Mouse (Mus musculus) MEL (cell line): ENCODE results near the gene Ppp1r12a. TPM values are rescaled to one million over a fixed set of nuclear protein-coding genes. Genes with fewer than 3 reads are reported as not detected.

Experiments used
- DNase-seq: peaks from one replicate; pipeline ENCODE4 v3.0.0; 2011; ENCODE audit warnings: low read depth, low spot score
- H3K27ac ChIP-seq: 2 replicates; pipeline ENCODE4 v1.5.1; 2012; ENCODE audit warnings: low read depth, mild to moderate bottlenecking, control low read depth, low read length, moderate library complexity; ENCODE audit not compliant: control insufficient read depth
- H3K27me3 ChIP-seq, 2 experiments: fragments of 150-350 bp in 1 of 2; sonication (generic) in 1 of 2; 2 replicates each; pipeline ENCODE4 v1.6.1; 2012; ENCODE audit warnings: low read length in 2 of 2, mild to moderate bottlenecking in 2 of 2, improper control_type of control experiment in 1 of 2, moderate library complexity in 1 of 2; ENCODE audit not compliant: insufficient read depth in 2 of 2, control insufficient read depth in 1 of 2
- H3K36me3 ChIP-seq, 2 experiments: 2 replicates each; pipeline ENCODE4 v1.6.1; 2012 to 2014; ENCODE audit warnings: low read length in 2 of 2, improper control_type of control experiment in 1 of 2, inconsistent platforms in 1 of 2, mild to moderate bottlenecking in 1 of 2; ENCODE audit not compliant: insufficient read depth in 2 of 2, control insufficient read depth in 1 of 2
- H3K4me1 ChIP-seq, 2 experiments: fragments of 150-350 bp in 1 of 2; sonication (generic) in 1 of 2; 2 replicates each; pipeline ENCODE4 v1.6.1; 2012; ENCODE audit warnings: low read length in 2 of 2, improper control_type of control experiment in 1 of 2, mild to moderate bottlenecking in 1 of 2; ENCODE audit not compliant: insufficient read depth in 2 of 2, control insufficient read depth in 1 of 2
- H3K4me3 ChIP-seq, 2 experiments: fragments of 150-350 bp in 1 of 2; sonication (generic) in 1 of 2; 2 replicates each; pipeline ENCODE4 v1.5.1; 2012; ENCODE audit warnings: low read depth in 2 of 2, low read length in 2 of 2, mild to moderate bottlenecking in 2 of 2, moderate library complexity in 2 of 2, control low read depth in 1 of 2, improper control_type of control experiment in 1 of 2; ENCODE audit not compliant: control insufficient read depth in 1 of 2, insufficient read depth in 1 of 2
- H3K79me2 ChIP-seq: 2 replicates; pipeline ENCODE4 v1.6.1; 2012; ENCODE audit warnings: mild to moderate bottlenecking, low read length, moderate library complexity; ENCODE audit not compliant: control insufficient read depth, poor library complexity, insufficient read depth
- H3K9ac ChIP-seq: 2 replicates; pipeline ENCODE4 v1.6.1; 2012; ENCODE audit warnings: low read depth, mild to moderate bottlenecking, control low read depth, low read length, moderate library complexity; ENCODE audit not compliant: control insufficient read depth, poor library complexity, severe bottlenecking
- H3K9me3 ChIP-seq: fragments of 150-350 bp; sonication (generic); replicated peaks from 2 replicates; pipeline ENCODE4 v1.6.1; 2012; ENCODE audit warnings: mild to moderate bottlenecking, low read length, improper control_type of control experiment, moderate library complexity; ENCODE audit not compliant: insufficient read depth
- BHLHE40 ChIP-seq: IDR thresholded peaks from 2 replicates; pipeline ENCODE4 v1.6.1; 2012; ENCODE audit warnings: low read depth, mild to moderate bottlenecking, inconsistent platforms, low read length, improper control_type of control experiment, borderline replicate concordance
- CHD1 ChIP-seq: IDR thresholded peaks from 2 replicates; pipeline ENCODE4 v1.6.1; 2012; ENCODE audit warnings: low read depth, mild to moderate bottlenecking, inconsistent platforms, low read length, improper control_type of control experiment
- CHD2 ChIP-seq: IDR thresholded peaks from 2 replicates; pipeline ENCODE4 v1.6.1; 2011; ENCODE audit warnings: low read length, improper control_type of control experiment
- CTCF ChIP-seq, 3 experiments: IDR thresholded peaks in 2 of 3; conservative IDR thresholded peaks in 1 of 3; 2 replicates each; pipeline ENCODE4 v1.5.1; 2011 to 2012; ENCODE audit warnings: low read length in 3 of 3, low read depth in 2 of 3, mild to moderate bottlenecking in 2 of 3, improper control_type of control experiment in 1 of 3, inconsistent platforms in 1 of 3, mixed read lengths in 1 of 3, moderate library complexity in 1 of 3; ENCODE audit not compliant: control insufficient read depth in 1 of 3, insufficient read depth in 1 of 3, poor library complexity in 1 of 3, severe bottlenecking in 1 of 3
- ELF1 ChIP-seq: IDR thresholded peaks from 2 replicates; pipeline ENCODE4 v1.6.1; 2014; ENCODE audit warnings: low read depth, mild to moderate bottlenecking, inconsistent platforms, low read length, improper control_type of control experiment, moderate library complexity
- EP300 ChIP-seq, 2 experiments: IDR thresholded peaks; 2 replicates each; pipeline ENCODE4 v1.6.1; 2011; ENCODE audit warnings: improper control_type of control experiment in 2 of 2, low read length in 2 of 2, low read depth in 1 of 2, mild to moderate bottlenecking in 1 of 2
- GABPA ChIP-seq: IDR thresholded peaks from 2 replicates; pipeline ENCODE4 v1.6.1; 2012; ENCODE audit warnings: low read depth, mild to moderate bottlenecking, inconsistent platforms, low read length, improper control_type of control experiment, moderate library complexity
- HCFC1 ChIP-seq: IDR thresholded peaks from 2 replicates; pipeline ENCODE4 v1.6.1; 2012; ENCODE audit warnings: low read depth, mild to moderate bottlenecking, inconsistent platforms, low read length, improper control_type of control experiment, moderate library complexity
- JUND ChIP-seq: IDR thresholded peaks from 2 replicates; pipeline ENCODE4 v1.6.1; 2011; ENCODE audit warnings: low read depth, mild to moderate bottlenecking, improper control_type of control experiment, low read length
- KAT2A ChIP-seq: conservative IDR thresholded peaks from 2 replicates; pipeline ENCODE4 v1.6.1; 2012; ENCODE audit warnings: low read depth, low read length, improper control_type of control experiment, inconsistent platforms
- MAFK ChIP-seq: IDR thresholded peaks from 2 replicates; pipeline ENCODE4 v1.6.1; 2011; ENCODE audit warnings: low read depth, mild to moderate bottlenecking, low read length, improper control_type of control experiment, borderline replicate concordance
- MAX ChIP-seq: IDR thresholded peaks from 2 replicates; pipeline ENCODE4 v1.6.1; 2011; ENCODE audit warnings: low read length, improper control_type of control experiment
- MAZ ChIP-seq: IDR thresholded peaks from 2 replicates; pipeline ENCODE4 v1.6.1; 2012; ENCODE audit warnings: low read depth, mild to moderate bottlenecking, inconsistent platforms, low read length, improper control_type of control experiment
- MXI1 ChIP-seq: IDR thresholded peaks from 2 replicates; pipeline ENCODE4 v1.6.1; 2011; ENCODE audit warnings: mild to moderate bottlenecking, low read depth, low read length, improper control_type of control experiment
- MYC ChIP-seq: IDR thresholded peaks from 2 replicates; pipeline ENCODE4 v1.6.1; 2011; ENCODE audit warnings: low read depth, mild to moderate bottlenecking, low read length, improper control_type of control experiment, moderate library complexity
- NELFE ChIP-seq: IDR thresholded peaks from 2 replicates; pipeline ENCODE4 v1.6.1; 2011; ENCODE audit warnings: low read depth, low read length, improper control_type of control experiment
- NRF1 ChIP-seq: IDR thresholded peaks from 2 replicates; pipeline ENCODE4 v1.6.1; 2014; ENCODE audit warnings: low read depth, mild to moderate bottlenecking, inconsistent platforms, low read length, improper control_type of control experiment, moderate library complexity; ENCODE audit not compliant: poor library complexity, insufficient read depth, severe bottlenecking
- POLR2A ChIP-seq, 2 experiments: IDR thresholded peaks; 2 replicates each; pipeline ENCODE4 v1.6.1; 2011 to 2012; ENCODE audit warnings: low read length in 2 of 2, mild to moderate bottlenecking in 2 of 2, control low read depth in 1 of 2, improper control_type of control experiment in 1 of 2, low read depth in 1 of 2, moderate library complexity in 1 of 2; ENCODE audit not compliant: control insufficient read depth in 1 of 2, insufficient read depth in 1 of 2, poor library complexity in 1 of 2
- POLR2AphosphoS2 ChIP-seq: IDR thresholded peaks from 2 replicates; pipeline ENCODE4 v1.6.1; 2011; ENCODE audit warnings: low read length, improper control_type of control experiment
- POLR2AphosphoS5 ChIP-seq: IDR thresholded peaks from 2 replicates; pipeline ENCODE4 v1.6.1; 2012; ENCODE audit warnings: low read depth, borderline replicate concordance, mild to moderate bottlenecking, inconsistent platforms, low read length, moderate library complexity, mixed read lengths
- RAD21 ChIP-seq: IDR thresholded peaks from 2 replicates; pipeline ENCODE4 v1.6.1; 2011; ENCODE audit warnings: mild to moderate bottlenecking, low read depth, low read length, improper control_type of control experiment
- SIN3A ChIP-seq: IDR thresholded peaks from 2 replicates; pipeline ENCODE4 v1.6.1; 2012; ENCODE audit warnings: low read length, improper control_type of control experiment, inconsistent platforms
- SMC3 ChIP-seq: IDR thresholded peaks from 2 replicates; pipeline ENCODE4 v1.6.1; 2011; ENCODE audit warnings: low read depth, low read length, improper control_type of control experiment
- TBP ChIP-seq: IDR thresholded peaks from 2 replicates; pipeline ENCODE4 v1.8.0; 2011; ENCODE audit warnings: low read depth, low read length, improper control_type of control experiment
- USF1 ChIP-seq: IDR thresholded peaks from 2 replicates; pipeline ENCODE4 v1.6.1; 2014; ENCODE audit warnings: low read depth, mild to moderate bottlenecking, inconsistent platforms, low read length, improper control_type of control experiment, moderate library complexity
- ZKSCAN1 ChIP-seq: IDR thresholded peaks from 2 replicates; pipeline ENCODE4 v1.6.1; 2012; ENCODE audit warnings: low read depth, mild to moderate bottlenecking, inconsistent platforms, low read length, improper control_type of control experiment, moderate library complexity
- ZMIZ1 ChIP-seq: IDR thresholded peaks from 2 replicates; pipeline ENCODE4 v1.6.1; 2012; ENCODE audit warnings: low read depth, mild to moderate bottlenecking, inconsistent platforms, low read length, improper control_type of control experiment, moderate library complexity
- ZNF384 ChIP-seq: IDR thresholded peaks from 2 replicates; pipeline ENCODE4 v1.6.1; 2012; ENCODE audit warnings: low read depth, mild to moderate bottlenecking, inconsistent platforms, low read length, improper control_type of control experiment
- polyA plus RNA-seq, 2 experiments: library from polyadenylated mRNA; stranded (reverse) in 1 of 2; unstranded in 1 of 2; fragments of >175 nt in 1 of 2; fragments of >200 nt in 1 of 2; gene quantifications; 2 replicates each; pipeline versions ENCODE4 v1.2.1 to v1.2.4; 2012; ENCODE audit warnings: low replicate concordance in 2 of 2, low read depth in 1 of 2; ENCODE audit not compliant: insufficient read length in 2 of 2, insufficient read depth in 1 of 2, missing spikeins in 1 of 2
- total RNA-seq: library from RNA; depleted of rRNA; stranded (reverse); fragments of 300-350 nt; gene quantifications from 2 replicates; pipeline ENCODE4 v1.2.3, GENCODE M21; 2012

Ppp1r12a gene
- total and polyA plus RNA-seq, 3 experiments, result 46.5 to 86.6 (median 59.1) TPM

GRCm38 (mm10) chr10:108291688-108292471, 129.9 kb downstream of the Ppp1r12a start:
- H3K4me3 ChIP-seq, result no peak overlapping the region
- no peaks in the 10 kb centered on the region for H3K79me2 ChIP-seq
- no peaks in the 10 kb centered on the region for H3K27me3 ChIP-seq
- no peak overlapping the region for H3K27ac ChIP-seq
- no peaks in the 10 kb centered on the region for H3K4me1 ChIP-seq
- no peak for DNase-seq
- no peak for TF ChIP-seq CHD1
- no peak for TF ChIP-seq MYC
- no peak for TF ChIP-seq SMC3
- no peak for TF ChIP-seq CTCF (IDR thresholded peaks at IDR 0.05 in 2 of 3, conservative IDR thresholded peaks at IDR 0.05 in 1 of 3; ENCODE audit: control insufficient read depth in 1 of 3, insufficient read depth in 1 of 3, low read depth in 2 of 3, low read length in 3 of 3, poor library complexity in 1 of 3, severe bottlenecking in 1 of 3)
- TF ChIP-seq BHLHE40, result no peak
- no peak for TF ChIP-seq MAFK
- no peak for TF ChIP-seq ZMIZ1
- TF ChIP-seq MAX, result no peak
- no peak for TF ChIP-seq NRF1
- TF ChIP-seq RAD21, result no peak
- no peak for TF ChIP-seq EP300 (IDR thresholded peaks at IDR 0.05; ENCODE audit: low read depth in 1 of 2, low read length in 2 of 2)
- TF ChIP-seq NELFE, result no peak
- TF ChIP-seq HCFC1, result no peak
- no peak for TF ChIP-seq POLR2AphosphoS2
- TF ChIP-seq ELF1, result no peak
- TF ChIP-seq TBP, result no peak
- TF ChIP-seq POLR2A (IDR thresholded peaks at IDR 0.05; ENCODE audit: control insufficient read depth in 1 of 2, insufficient read depth in 1 of 2, low read depth in 1 of 2, low read length in 2 of 2, poor library complexity in 1 of 2), result no peak
- no peak for TF ChIP-seq KAT2A
- TF ChIP-seq CHD2, result no peak
- no peak for TF ChIP-seq ZKSCAN1
- no peaks in the 10 kb centered on the region for H3K36me3 ChIP-seq
- no peaks in the 10 kb centered on the region for H3K9me3 ChIP-seq
- no peak overlapping the region for H3K9ac ChIP-seq

- Histone ChIP-seq H3K79me2 (no peaks in the 10 kb centered on the region), H3K27me3 (no peaks in the 10 kb centered on the region), H3K27ac (no peak overlapping the region), H3K36me3 (no peaks in the 10 kb centered on the region), H3K9me3 (no peaks in the 10 kb centered on the region), H3K4me1 (no peaks in the 10 kb centered on the region), H3K9ac (no peak overlapping the region), H3K4me3 (no peak overlapping the region)
- DNase-seq, result no peak
- TF ChIP-seq NELFE, result no peak
- no peak for TF ChIP-seq MYC
- no peak for TF ChIP-seq GABPA
- no peak for TF ChIP-seq SMC3
- no peak for TF ChIP-seq JUND
- no peak for TF ChIP-seq MXI1
- no peak for TF ChIP-seq ZNF384
- no peak for TF ChIP-seq POLR2AphosphoS2
- TF ChIP-seq MAX, result no peak
- TF ChIP-seq CHD2, result no peak
- no peak for TF ChIP-seq MAZ
- no peak for TF ChIP-seq POLR2AphosphoS5
- no peak for TF ChIP-seq SIN3A
- TF ChIP-seq USF1, result no peak
- no peak for TF ChIP-seq CHD1
These were observed 130.7 kb downstream of the Ppp1r12a start for GRCm38 (mm10) chr10:108292651-108293050.
